Mouse (Mus musculus): ENCODE measurements around the gene Pdcd11.

DNA sequence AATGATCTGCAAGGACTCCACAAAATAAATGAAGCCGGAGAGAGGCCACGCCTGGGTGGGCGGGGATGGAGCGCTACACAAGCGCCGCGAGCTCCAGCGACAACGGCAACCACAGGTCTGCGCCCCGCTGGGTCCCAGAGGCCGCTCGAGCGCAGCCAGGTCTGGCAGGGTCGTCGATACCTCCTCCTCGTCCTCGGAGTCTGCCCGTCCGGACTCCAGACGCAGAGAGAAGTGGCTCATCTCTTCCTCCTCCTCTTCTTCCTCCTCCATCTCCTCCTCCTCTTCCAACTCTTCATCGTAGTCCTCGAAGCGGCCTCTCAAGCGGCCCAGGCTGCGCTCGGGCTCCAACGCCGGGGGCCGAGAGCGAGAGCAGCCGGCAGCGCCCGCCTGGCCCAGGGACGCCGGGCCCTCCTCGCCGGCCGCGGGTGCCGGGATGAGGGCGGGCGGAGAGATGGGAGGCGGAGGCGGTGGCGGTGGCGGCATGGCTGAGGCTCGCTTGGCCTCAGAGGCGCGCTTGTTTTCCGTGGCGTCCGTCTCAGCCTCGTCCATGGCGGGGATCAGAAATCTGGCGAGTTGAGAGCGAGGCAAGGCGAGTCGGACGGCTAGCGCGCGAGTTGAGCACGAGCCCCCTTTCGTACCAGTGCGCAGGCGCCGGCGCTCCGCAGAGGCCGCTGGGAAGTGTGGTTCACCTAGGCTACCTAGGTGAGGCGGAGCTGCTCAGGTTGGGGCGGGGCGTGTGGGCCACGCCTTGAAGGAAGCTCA, 40.1 kb upstream of the Pdcd11 start, which contains the start of gene Pcgf6:
- TF ChIP-seq CTCF (IDR thresholded peaks at IDR 0.05; ENCODE audit: control insufficient read depth, insufficient read depth, insufficient replicate concordance, low read depth, low read length) (no peak), POLR2A (IDR thresholded peaks at IDR 0.05; ENCODE audit: control insufficient read depth, low read depth, low read length) (peak; percentile 76)
